Mouse (Mus musculus) lung, adult 2 months (tissue): ENCODE measurements around the gene Tmem205.

Experiments used
- CTCF ChIP-seq: fragments of 200-500 bp; IDR thresholded peaks from 2 replicates; pipeline ENCODE4 v1.5.1; 2011; ENCODE audit warnings: mild to moderate bottlenecking, low read length, control low read depth; ENCODE audit not compliant: insufficient read depth
- POLR2A ChIP-seq: fragments of 200-500 bp; IDR thresholded peaks from 2 replicates; pipeline ENCODE4 v1.6.1; 2011; ENCODE audit warnings: low read depth, mild to moderate bottlenecking, control low read depth, low read length, borderline replicate concordance; ENCODE audit errors: extremely low read depth

DNA sequence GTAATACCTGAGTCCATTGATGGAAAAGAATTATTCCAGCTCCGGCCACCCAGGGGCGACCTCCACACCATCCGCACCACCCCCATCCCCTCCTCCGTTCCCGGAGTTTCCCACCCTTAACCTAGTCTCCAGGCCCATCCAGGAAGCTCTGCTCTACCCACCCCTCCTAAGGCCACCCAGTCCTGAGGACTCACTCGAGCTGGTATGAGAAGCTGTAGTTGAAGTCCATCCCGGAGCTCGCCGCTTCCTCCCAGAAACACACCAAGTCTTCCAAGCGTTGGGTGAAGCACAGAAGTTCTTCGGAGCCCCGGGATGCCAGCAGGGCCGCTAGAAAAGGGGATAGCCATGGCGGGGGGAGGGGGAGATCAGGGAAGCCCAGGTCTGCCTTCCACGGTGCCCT, 34.7 kb upstream of the Tmem205 start:
- TF ChIP-seq CTCF (no peak), POLR2A (no peak)
